Mouse (Mus musculus) yolk sac, embryonic 10.5 days (tissue): ENCODE measurements around the gene Ift74.
"Not testable (repeated sequence)": the region's sequence is repeated elsewhere in the genome, so short reads cannot be mapped to it uniquely, and the experiment has no call there.

Experiments
- DNase-seq: peaks from one replicate; pipeline ENCODE4 v3.0.0-alpha.2; 2017; ENCODE audit warnings: low spot score

Gene Ift74

GRCm38 (mm10) chr4:94613972-94614626 is at the start of gene Ift74:
Gene Ift74, plus strand, starts transcription at chr4:94614491.
- DNase-seq = peak; percentile 95

- DNase-seq = no peak
Observed at GRCm38 (mm10) chr4:94572677-94573076, 41.6 kb upstream of the Ift74 start.

GRCm38 (mm10) chr4:94591765-94592381 is 22.4 kb upstream of the Ift74 start:
- no peak for DNase-seq

- no peak for DNase-seq
Observed at GRCm38 (mm10) chr4:94592709-94593108, 21.6 kb upstream of the Ift74 start.

GRCm38 (mm10) chr4:94601395-94601794 is 12.9 kb upstream of the Ift74 start:
- DNase-seq = no peak

- DNase-seq = no peak
Observed at GRCm38 (mm10) chr4:94602496-94603030, 11.7 kb upstream of the Ift74 start.

- DNase-seq = peak; percentile 93
Observed at GRCm38 (mm10) chr4:94603031-94603629, 11.2 kb upstream of the Ift74 start, which contains the start of gene Plaa. Gene Plaa, minus strand, starts transcription at chr4:94603244.

- no peak for DNase-seq
Observed at GRCm38 (mm10) chr4:94604452-94605019, 9.8 kb upstream of the Ift74 start.

- no peak for DNase-seq
Observed at GRCm38 (mm10) chr4:94605591-94605990, 8.7 kb upstream of the Ift74 start.

- no peak for DNase-seq
Observed at GRCm38 (mm10) chr4:94610339-94610738, 4.0 kb upstream of the Ift74 start.

GRCm38 (mm10) chr4:94614627-94615006 is 326 bp downstream of the Ift74 start:
- no peak for DNase-seq

GRCm38 (mm10) chr4:94620077-94620476 is 5.8 kb downstream of the Ift74 start:
- no peak for DNase-seq

GRCm38 (mm10) chr4:94643141-94643540 is 28.9 kb downstream of the Ift74 start:
- DNase-seq = no peak

GRCm38 (mm10) chr4:94649920-94650319 is 35.6 kb downstream of the Ift74 start, which contains the start of gene Lrrc19:
Gene Lrrc19, minus strand, starts transcription at chr4:94650144.
- DNase-seq = peak; percentile 13

GRCm38 (mm10) chr4:94650426-94651175 is 36.3 kb downstream of the Ift74 start:
- DNase-seq = not testable (repeated sequence)

GRCm38 (mm10) chr4:94669718-94670117 is 55.4 kb downstream of the Ift74 start:
- peak; percentile 8 for DNase-seq

GRCm38 (mm10) chr4:94680662-94681061 is 66.4 kb downstream of the Ift74 start:
- no peak for DNase-seq

GRCm38 (mm10) chr4:94681181-94681580 is 66.9 kb downstream of the Ift74 start:
- no peak for DNase-seq

GRCm38 (mm10) chr4:94682029-94682428 is 67.7 kb downstream of the Ift74 start:
- DNase-seq = no peak

GRCm38 (mm10) chr4:94683305-94683704 is 69.0 kb downstream of the Ift74 start:
- DNase-seq = no peak

- not testable (repeated sequence) for DNase-seq
Observed at GRCm38 (mm10) chr4:94689804-94690203, 75.5 kb downstream of the Ift74 start.

- no peak for DNase-seq
Observed at GRCm38 (mm10) chr4:94691078-94691477, 76.8 kb downstream of the Ift74 start.
